Mouse (Mus musculus): ENCODE measurements around the gene Tubb4b. TPM values are rescaled to one million over a fixed set of nuclear protein-coding genes. Genes with fewer than 3 reads are reported as not detected.

Tubb4b gene
- polyA plus RNA-seq, 1 experiment from 2014 or later: 294 TPM

GRCm38 (mm10) chr2:25255284-25255779 is 30.8 kb upstream of the Tubb4b start, which contains the start of gene Tmem203:
Tmem203 (plus strand) TSS chr2:25255439.
- Histone ChIP-seq H3K9me3 (ENCODE audit: low read length) (no peaks in the 10 kb centered on the region), H3K9ac (replicated peaks) (peak within 1 kb of the TSS; percentile 88), H3K27ac (ENCODE audit: low read depth) (peak within 1 kb of the TSS; percentile 89), H3K4me2 (ENCODE audit: low read depth, low read length) (peak within 1 kb of the TSS; percentile 88), H3K27me3 (ENCODE audit: insufficient read depth, low read length) (no peaks in the 10 kb centered on the region), H3K4me1 (ENCODE audit: insufficient read depth) (peaks cover 14% of the 10 kb centered on the region), H3K36me3 (replicated peaks; ENCODE audit: insufficient read depth, low read length) (peaks cover 13% of the 10 kb centered on the region), H3K4me3 (ENCODE audit: low read depth, low read length) (peak within 1 kb of the TSS; percentile 88)
- 3% methylated on average over 39 of the region's 39 CpGs for WGBS (ENCODE audit: insufficient replicate concordance)
- peak; percentile 96 for DNase-seq
- peak; percentile 93 for ATAC-seq
- TF ChIP-seq CTCF (IDR thresholded peaks at IDR 0.05; ENCODE audit: low read depth) (no peak), EP300 (IDR thresholded peaks at IDR 0.05; ENCODE audit: low read depth) (0 out of 2 replicates have a peak, but pooled peaks have one; percentile 37)

- ATAC-seq: no peak
- Histone ChIP-seq H3K9me3 (ENCODE audit: low read length) (no peaks in the 10 kb centered on the region), H3K27me3 (ENCODE audit: insufficient read depth, low read length) (no peaks in the 10 kb centered on the region), H3K4me2 (ENCODE audit: low read depth, low read length) (no peak overlapping the region), H3K36me3 (replicated peaks; ENCODE audit: insufficient read depth, low read length) (peaks cover 33% of the 10 kb centered on the region), H3K27ac (ENCODE audit: low read depth) (no peak overlapping the region), H3K9ac (replicated peaks) (no peak overlapping the region), H3K4me3 (ENCODE audit: low read depth, low read length) (no peak overlapping the region), H3K4me1 (ENCODE audit: insufficient read depth) (peaks cover 14% of the 10 kb centered on the region)
- TF ChIP-seq CTCF (IDR thresholded peaks at IDR 0.05; ENCODE audit: low read depth) (peak; percentile 61), EP300 (IDR thresholded peaks at IDR 0.05; ENCODE audit: low read depth) (no peak)
- 70% methylated on average over 1 of the region's 1 CpGs for WGBS (ENCODE audit: insufficient replicate concordance)
- no peak for DNase-seq
Observed at GRCm38 (mm10) chr2:25252331-25252730, 27.8 kb upstream of the Tubb4b start.

- 85% methylated on average over 10 of the region's 10 CpGs for WGBS (ENCODE audit: insufficient replicate concordance)
- DNase-seq (no peak), ATAC-seq (no peak)
- Histone ChIP-seq H3K4me1 (ENCODE audit: insufficient read depth) (peaks cover 11% of the 10 kb centered on the region), H3K36me3 (replicated peaks; ENCODE audit: insufficient read depth, low read length) (peaks cover 24% of the 10 kb centered on the region), H3K27me3 (ENCODE audit: insufficient read depth, low read length) (peaks cover 20% of the 10 kb centered on the region), H3K27ac (ENCODE audit: low read depth) (no peak within 1 kb of the TSS), H3K9ac (replicated peaks) (no peak within 1 kb of the TSS), H3K9me3 (ENCODE audit: low read length) (no peaks in the 10 kb centered on the region), H3K4me2 (ENCODE audit: low read depth, low read length) (no peak within 1 kb of the TSS), H3K4me3 (ENCODE audit: low read depth, low read length) (no peak within 1 kb of the TSS)
- TF ChIP-seq CTCF (IDR thresholded peaks at IDR 0.05; ENCODE audit: low read depth): no peak
- TF ChIP-seq EP300 (IDR thresholded peaks at IDR 0.05; ENCODE audit: low read depth): no peak
Observed at GRCm38 (mm10) chr2:25246183-25247072, 21.9 kb upstream of the Tubb4b start, which contains the start of gene AL732309.1. AL732309.1 (minus strand) TSS chr2:25246863.

- DNase-seq: no peak
- Histone ChIP-seq H3K27me3 (ENCODE audit: insufficient read depth, low read length) (peaks cover 26% of the 10 kb centered on the region), H3K9ac (replicated peaks) (no peak overlapping the region), H3K4me3 (ENCODE audit: low read depth, low read length) (no peak overlapping the region), H3K36me3 (replicated peaks; ENCODE audit: insufficient read depth, low read length) (peaks cover 19% of the 10 kb centered on the region), H3K27ac (ENCODE audit: low read depth) (no peak overlapping the region), H3K4me1 (ENCODE audit: insufficient read depth) (peaks cover 23% of the 10 kb centered on the region), H3K4me2 (ENCODE audit: low read depth, low read length) (no peak overlapping the region), H3K9me3 (ENCODE audit: low read length) (no peaks in the 10 kb centered on the region)
- no peak for ATAC-seq
- no peak for TF ChIP-seq CTCF (IDR thresholded peaks at IDR 0.05; ENCODE audit: low read depth)
- no peak for TF ChIP-seq EP300 (IDR thresholded peaks at IDR 0.05; ENCODE audit: low read depth)
- WGBS (ENCODE audit: insufficient replicate concordance): 88% methylated on average over 4 of the region's 4 CpGs
Observed at GRCm38 (mm10) chr2:25244144-25244543, 19.6 kb upstream of the Tubb4b start.

- H3K27ac ChIP-seq (ENCODE audit: low read depth): no peak overlapping the region
- no peak overlapping the region for H3K4me3 ChIP-seq (ENCODE audit: low read depth, low read length)
- H3K4me1 ChIP-seq (ENCODE audit: insufficient read depth): peaks cover 23% of the 10 kb centered on the region
- DNase-seq: no peak
- no peaks in the 10 kb centered on the region for H3K9me3 ChIP-seq (ENCODE audit: low read length)
- peaks cover 12% of the 10 kb centered on the region; the same call in 1 of the 2 replicates for H3K36me3 ChIP-seq (replicated peaks; ENCODE audit: insufficient read depth, low read length)
- peaks cover 26% of the 10 kb centered on the region for H3K27me3 ChIP-seq (ENCODE audit: insufficient read depth, low read length)
- ATAC-seq: no peak
- no peak overlapping the region for H3K4me2 ChIP-seq (ENCODE audit: low read depth, low read length)
- no peak overlapping the region for H3K9ac ChIP-seq (replicated peaks)
- 76% methylated on average over 8 of the region's 8 CpGs for WGBS (ENCODE audit: insufficient replicate concordance)
- TF ChIP-seq EP300 (IDR thresholded peaks at IDR 0.05; ENCODE audit: low read depth) (no peak), CTCF (IDR thresholded peaks at IDR 0.05; ENCODE audit: low read depth) (no peak)
Observed at GRCm38 (mm10) chr2:25243342-25243741, 18.8 kb upstream of the Tubb4b start.

GRCm38 (mm10) chr2:25242101-25242506 is 17.6 kb upstream of the Tubb4b start, which contains the start of the genes Rnf208 and Cysrt1:
Rnf208 (plus strand) TSS chr2:25242255.
Cysrt1 (minus strand) TSS chr2:25242452.
- H3K27ac ChIP-seq (ENCODE audit: low read depth): no peak within 1 kb of the TSS
- no peak for TF ChIP-seq CTCF (IDR thresholded peaks at IDR 0.05; ENCODE audit: low read depth)
- TF ChIP-seq EP300 (IDR thresholded peaks at IDR 0.05; ENCODE audit: low read depth): no peak
- H3K4me2 ChIP-seq (ENCODE audit: low read depth, low read length): peak within 1 kb of the TSS; percentile 78
- H3K36me3 ChIP-seq (replicated peaks; ENCODE audit: insufficient read depth, low read length): 0 out of 2 replicates have a peak, but pooled peaks cover under 1% of the 10 kb centered on the region
- 2% methylated on average over 26 of the region's 59 CpGs for WGBS (ENCODE audit: insufficient replicate concordance)
- H3K27me3 ChIP-seq (ENCODE audit: insufficient read depth, low read length): peaks cover 26% of the 10 kb centered on the region
- peaks cover 23% of the 10 kb centered on the region for H3K4me1 ChIP-seq (ENCODE audit: insufficient read depth)
- H3K4me3 ChIP-seq (ENCODE audit: low read depth, low read length): peak within 1 kb of the TSS; percentile 47
- no peak for ATAC-seq
- H3K9me3 ChIP-seq (ENCODE audit: low read length): no peaks in the 10 kb centered on the region
- no peak for DNase-seq
- H3K9ac ChIP-seq (replicated peaks): no peak within 1 kb of the TSS; the same call in 1 of the 2 replicates
